Mouse (Mus musculus) lung, postnatal 25 days (tissue): ENCODE data around the gene Mrps9.
"Not testable (repeated sequence)": the region's sequence is repeated elsewhere in the genome, so short reads cannot be mapped to it uniquely, and the experiment has no call there.

Experiments used
- DNase-seq: peaks from one replicate; pipeline ENCODE4 v3.0.0; 2022; ENCODE audit warnings: low spot score

Mrps9 gene

GRCm38 (mm10) chr1:42850663-42851397, at the start of gene Mrps9:
Gene Mrps9, plus strand, starts transcription at chr1:42851233.
- DNase-seq: peak; percentile 98

GRCm38 (mm10) chr1:42813301-42813845, 37.7 kb upstream of the Mrps9 start:
- DNase-seq: no peak

GRCm38 (mm10) chr1:42814798-42815619, 36.0 kb upstream of the Mrps9 start:
- DNase-seq: no peak

- peak; percentile 13 for DNase-seq
These were observed 350 bp downstream of the Mrps9 start for GRCm38 (mm10) chr1:42851398-42851767.

- no peak for DNase-seq
These were observed 777 bp downstream of the Mrps9 start for GRCm38 (mm10) chr1:42851810-42852209.

GRCm38 (mm10) chr1:42864719-42865250, 13.8 kb downstream of the Mrps9 start:
- no peak for DNase-seq

- DNase-seq: no peak
These were observed 14.4 kb downstream of the Mrps9 start for GRCm38 (mm10) chr1:42865336-42865939.

GRCm38 (mm10) chr1:42865986-42866385, 15.0 kb downstream of the Mrps9 start:
- peak; percentile 41 for DNase-seq

GRCm38 (mm10) chr1:42867188-42867587, 16.2 kb downstream of the Mrps9 start:
- DNase-seq: no peak

- no peak for DNase-seq
These were observed 23.1 kb downstream of the Mrps9 start for GRCm38 (mm10) chr1:42874174-42874573.

GRCm38 (mm10) chr1:42875271-42875670, 24.2 kb downstream of the Mrps9 start:
- DNase-seq: no peak

- no peak for DNase-seq
These were observed 25.5 kb downstream of the Mrps9 start for GRCm38 (mm10) chr1:42876463-42877093.

GRCm38 (mm10) chr1:42877264-42877663, 26.2 kb downstream of the Mrps9 start:
- DNase-seq: no peak

GRCm38 (mm10) chr1:42878851-42879250, 27.8 kb downstream of the Mrps9 start:
- no peak for DNase-seq

- no peak for DNase-seq
These were observed 31.2 kb downstream of the Mrps9 start for GRCm38 (mm10) chr1:42882258-42882657.

- not testable (repeated sequence) for DNase-seq
These were observed 32.4 kb downstream of the Mrps9 start for GRCm38 (mm10) chr1:42883418-42883817.

GRCm38 (mm10) chr1:42887835-42888234, 36.8 kb downstream of the Mrps9 start:
- DNase-seq: no peak

- DNase-seq: peak; percentile 17
These were observed 37.7 kb downstream of the Mrps9 start for GRCm38 (mm10) chr1:42888541-42889349.

GRCm38 (mm10) chr1:42889421-42889887, 38.4 kb downstream of the Mrps9 start:
- DNase-seq: no peak

- peak; percentile 35 for DNase-seq
These were observed 43.7 kb downstream of the Mrps9 start for GRCm38 (mm10) chr1:42894695-42895094.

GRCm38 (mm10) chr1:42905148-42905547, 54.1 kb downstream of the Mrps9 start:
- DNase-seq: no peak
